Comparison of ENCODE assay signal across 12 mouse cellular contexts in the genomic region with DNA sequence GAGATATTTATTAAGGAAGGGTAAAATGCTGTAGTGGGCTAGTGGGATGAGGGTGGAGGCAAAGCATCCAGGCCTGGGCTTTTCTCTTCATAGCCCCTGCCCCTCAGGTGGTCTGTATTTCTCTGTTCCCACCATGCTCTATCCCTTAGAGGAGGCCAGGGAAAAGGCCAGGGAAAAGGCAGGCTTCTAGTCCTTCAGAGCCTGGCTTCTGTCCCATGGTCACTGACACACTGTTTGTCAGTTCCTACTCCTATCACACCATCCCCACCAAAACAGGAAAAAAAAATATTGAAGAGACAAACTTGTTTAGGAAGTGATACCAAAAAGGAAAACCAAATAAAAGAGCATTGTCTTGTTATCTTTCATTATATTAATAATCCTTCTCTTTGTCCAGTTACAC.
"Had no signal": no experiment of that assay in that cellular context is flagged by ENCODE, and none has a peak within 500 bp of the region (broad histone marks: within the 10 kb centered on the region; RNA-seq: fewer than 3 reads in every experiment).

No protein-coding gene starts in this region.

- ATAC-seq: liver, embryonic 12.5 days had no signal

- H3K9ac ChIP-seq: limb, embryonic 15.5 days; liver, embryonic 12.5 days; lung, embryonic 14.5 days; midbrain, embryonic 12.5 days had no signal

- H3K4me1 ChIP-seq: limb, embryonic 15.5 days; midbrain, embryonic 12.5 days had no signal

- H3K27ac ChIP-seq: kidney, postnatal 0 days; limb, embryonic 15.5 days; liver, embryonic 12.5 days; midbrain, embryonic 12.5 days had no signal

- H3K9me3 ChIP-seq: limb, embryonic 15.5 days; liver, embryonic 12.5 days; midbrain, embryonic 12.5 days had no signal

- H3K4me2 ChIP-seq: limb, embryonic 15.5 days; liver, embryonic 12.5 days; lung, embryonic 14.5 days; midbrain, embryonic 12.5 days had no signal

- H3K36me3 ChIP-seq: limb, embryonic 15.5 days; liver, embryonic 12.5 days; midbrain, embryonic 12.5 days had no signal

- DNase-seq: kidney, adult 11 months; kidney, adult 9 months; kidney, postnatal 36 days; lung, embryonic 14.5 days; lung, postnatal 10 days; lung, postnatal 4 days; right cerebral cortex, adult 18-20 months; thymus, postnatal 36 days had no signal

- H3K4me3 ChIP-seq: limb, embryonic 15.5 days; liver, embryonic 12.5 days; midbrain, embryonic 12.5 days had no signal

- H3K27me3 ChIP-seq: limb, embryonic 15.5 days; liver, embryonic 12.5 days; midbrain, embryonic 12.5 days had no signal
